Mouse (Mus musculus) heart, embryonic 16.5 days (tissue): ENCODE measurements at regions not wholly inside any gene's neighbourhood (a gene's known extent, or its start where the extent isn't known, plus 50 kb on each side); places are given as distances from the start of the nearest gene placed in this dataset.

Experiments
- ATAC-seq: fragments of 200-750 bp; cut with Nextera tagmentation; replicated peaks from 2 replicates; pipeline ENCODE4 v1.8.0; 2017; ENCODE audit warnings: moderate number of reproducible peaks; ENCODE audit not compliant: insufficient read depth, low FRiP score; ENCODE audit errors: extremely low read depth
- H3K27ac ChIP-seq: fragments of 300-500 bp; sonication (generic); 2 replicates; pipeline ENCODE4 v1.5.1; 2014; ENCODE audit warnings: mild to moderate bottlenecking, low read length, control low read depth, moderate library complexity
- H3K27me3 ChIP-seq: fragments of 300-500 bp; sonication (generic); 2 replicates; pipeline ENCODE4 v1.6.1; 2014; ENCODE audit warnings: low read length, mixed read lengths; ENCODE audit not compliant: control insufficient read depth, insufficient read depth
- H3K36me3 ChIP-seq: fragments of 300-500 bp; sonication (generic); 2 replicates; pipeline ENCODE4 v1.6.1; 2014; ENCODE audit not compliant: control insufficient read depth, insufficient read depth
- H3K4me1 ChIP-seq: fragments of 300-500 bp; sonication (generic); 2 replicates; pipeline ENCODE4 v1.6.1; 2014; ENCODE audit warnings: low read length, mixed read lengths; ENCODE audit not compliant: control insufficient read depth, insufficient read depth
- H3K4me2 ChIP-seq: fragments of 300-500 bp; sonication (generic); 2 replicates; pipeline ENCODE4 v1.6.1; 2014; ENCODE audit warnings: low read depth, mild to moderate bottlenecking, control low read depth, low read length
- H3K4me3 ChIP-seq: fragments of 300-500 bp; sonication (generic); 2 replicates; pipeline ENCODE4 v1.5.1; 2014; ENCODE audit warnings: mild to moderate bottlenecking, control low read depth, low read length
- H3K9ac ChIP-seq: fragments of 300-500 bp; sonication (generic); 2 replicates; pipeline ENCODE4 v1.6.1; 2014; ENCODE audit warnings: low read length, control low read depth
- H3K9me3 ChIP-seq: fragments of 300-500 bp; sonication (generic); replicated peaks from 2 replicates; pipeline ENCODE4 v1.6.1; 2016; ENCODE audit warnings: low read length; ENCODE audit not compliant: control insufficient read depth
- WGBS: fragments of 180-500 bp; shearing (Covaris S2); extraction: QIAGEN DNeasy Blood & Tissue Kit; methylation state at CpG from one replicate; pipeline ENCODE4 v1.1.7; 2014; 5-methylcytosine and 5-hydroxymethylcytosine counted together

DNA sequence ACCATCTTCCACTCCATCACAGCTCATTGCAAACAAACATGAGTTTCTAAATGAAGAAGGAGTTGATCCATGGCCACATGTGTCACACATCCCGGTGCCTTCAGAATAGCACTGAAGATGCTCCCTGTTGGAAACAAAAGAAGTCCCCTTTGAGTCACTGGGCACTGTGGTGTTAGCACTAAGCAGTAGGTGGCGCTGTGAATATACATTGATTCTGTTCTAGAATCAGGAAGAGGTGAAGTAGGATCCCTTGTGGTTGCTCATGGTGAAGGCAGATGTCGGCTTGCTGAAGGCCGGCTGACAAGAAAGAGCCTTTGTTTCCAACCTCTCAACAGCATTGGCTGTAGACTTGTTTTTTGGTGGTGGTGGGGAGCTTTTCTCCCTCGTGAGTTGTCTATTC lies 104.0 kb downstream of the Mbip start:
- 41% methylated on average over 5 of the region's 5 CpGs for WGBS
- Histone ChIP-seq H3K9ac (no peak overlapping the region), H3K4me1 (no peaks in the 10 kb centered on the region), H3K27me3 (no peaks in the 10 kb centered on the region), H3K27ac (no peak overlapping the region), H3K4me3 (no peak overlapping the region), H3K36me3 (no peaks in the 10 kb centered on the region), H3K4me2 (no peak overlapping the region), H3K9me3 (no peaks in the 10 kb centered on the region)
- no peak for ATAC-seq

DNA sequence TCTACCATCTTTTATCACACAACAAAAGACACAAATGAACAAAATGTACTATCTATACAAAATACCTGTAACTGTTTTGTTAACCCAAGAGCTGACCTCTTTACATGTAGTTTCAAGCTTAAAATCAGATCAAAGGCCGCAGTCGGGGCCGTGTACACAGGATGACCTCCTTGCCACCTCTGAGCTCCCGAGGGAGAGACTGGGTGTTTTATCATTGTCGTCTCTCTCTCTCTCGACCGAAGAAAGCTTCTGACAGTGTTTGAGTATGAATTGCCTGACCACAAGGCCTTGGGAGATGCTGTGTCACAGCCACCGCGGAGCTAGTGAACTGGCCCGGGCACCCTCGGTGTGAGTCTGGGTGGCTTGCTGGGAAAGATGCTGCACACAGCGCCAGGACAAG lies 105.5 kb downstream of the Mbip start:
- H3K4me1 ChIP-seq = no peaks in the 10 kb centered on the region
- no peak overlapping the region for H3K9ac ChIP-seq
- ATAC-seq = no peak
- no peaks in the 10 kb centered on the region for H3K36me3 ChIP-seq
- H3K9me3 ChIP-seq = no peaks in the 10 kb centered on the region
- no peak overlapping the region for H3K4me2 ChIP-seq
- H3K27ac ChIP-seq = no peak overlapping the region
- WGBS = 46% methylated on average over 12 of the region's 12 CpGs
- no peak overlapping the region for H3K4me3 ChIP-seq
- H3K27me3 ChIP-seq = no peaks in the 10 kb centered on the region

- Histone ChIP-seq H3K27me3 (no peaks in the 10 kb centered on the region), H3K4me3 (no peak overlapping the region), H3K4me1 (no peaks in the 10 kb centered on the region), H3K9ac (no peak overlapping the region), H3K9me3 (no peaks in the 10 kb centered on the region; the same call in 1 of the 2 replicates), H3K4me2 (no peak overlapping the region), H3K27ac (no peak overlapping the region), H3K36me3 (no peaks in the 10 kb centered on the region)
- no peak for ATAC-seq
- 70% methylated on average over 6 of the region's 6 CpGs for WGBS
Observed at GRCm38 (mm10) chr12:56234571-56234970, 111.1 kb downstream of the Mbip start.

DNA sequence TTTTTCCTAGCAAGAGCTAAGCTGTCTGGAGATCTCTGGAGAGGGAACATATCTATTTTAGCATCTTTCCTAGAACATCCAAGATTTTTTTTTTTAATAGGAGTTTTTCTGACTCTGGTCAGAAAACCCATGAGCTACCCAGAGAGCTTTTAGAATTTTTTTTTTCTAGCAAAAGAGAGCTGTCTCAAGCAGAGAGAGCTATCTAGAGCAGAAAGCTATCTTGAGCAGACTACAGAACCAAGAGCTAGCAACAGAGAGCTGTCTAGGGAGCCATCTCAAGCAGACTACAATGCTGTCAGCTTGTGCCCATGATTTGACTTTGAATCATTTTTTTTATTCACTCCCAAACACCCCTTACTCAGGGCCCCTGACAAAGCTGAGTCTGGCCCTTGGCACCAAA lies 112.5 kb downstream of the Mbip start:
- Histone ChIP-seq H3K4me2 (no peak overlapping the region), H3K9me3 (no peaks in the 10 kb centered on the region; the same call in 1 of the 2 replicates), H3K9ac (no peak overlapping the region), H3K27ac (no peak overlapping the region), H3K4me3 (no peak overlapping the region), H3K36me3 (no peaks in the 10 kb centered on the region), H3K4me1 (no peaks in the 10 kb centered on the region), H3K27me3 (no peaks in the 10 kb centered on the region)
- no peak for ATAC-seq

DNA sequence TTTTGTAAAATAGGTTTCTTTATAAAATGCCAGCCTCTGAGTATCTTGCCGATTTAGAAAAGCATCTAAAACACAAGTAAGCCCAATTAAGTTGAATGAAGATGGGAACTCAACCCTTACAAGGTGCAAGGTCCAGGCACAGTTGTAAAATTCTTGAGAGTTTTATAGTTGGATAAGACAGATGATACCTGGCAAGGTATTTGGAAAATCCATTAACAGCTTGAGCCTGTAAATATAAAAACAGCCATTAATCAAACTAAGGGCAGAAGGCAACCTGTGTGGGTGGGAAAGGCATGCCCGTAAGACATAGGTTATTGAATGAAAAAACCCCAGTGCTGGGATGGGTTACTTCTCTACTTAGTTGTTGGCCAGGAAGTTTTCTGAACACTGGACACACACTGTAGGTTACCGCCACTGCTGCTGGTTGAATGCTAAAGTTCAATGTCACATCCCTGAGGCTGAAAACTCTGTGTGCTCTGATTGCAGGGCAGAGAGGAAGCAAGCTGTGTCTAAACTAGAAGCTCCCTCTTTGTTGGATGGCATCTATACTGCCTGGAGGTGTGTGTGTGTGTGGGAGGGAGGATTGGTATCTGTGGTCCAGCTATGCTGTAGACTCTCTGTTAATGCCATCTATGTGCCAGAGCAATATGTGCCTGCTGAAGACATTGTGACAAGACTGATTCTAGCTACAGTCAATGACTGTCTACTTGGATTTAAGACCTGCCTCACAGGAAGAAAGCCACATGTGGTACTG lies 121.4 kb downstream of the Mbip start:
- Histone ChIP-seq H3K4me1 (no peaks in the 10 kb centered on the region), H3K4me2 (no peak overlapping the region), H3K27me3 (no peaks in the 10 kb centered on the region), H3K9me3 (no peaks in the 10 kb centered on the region), H3K9ac (no peak overlapping the region), H3K4me3 (no peak overlapping the region), H3K36me3 (no peaks in the 10 kb centered on the region), H3K27ac (no peak overlapping the region)
- no peak for ATAC-seq
- 79% methylated on average over 3 of the region's 3 CpGs for whole genome bisulfite sequencing

GRCm38 (mm10) chr12:56193524-56193923 lies 152.2 kb downstream of the Mbip start:
- H3K9me3 ChIP-seq = peaks cover 3% of the 10 kb centered on the region; the same call in 1 of the 2 replicates
- no peaks in the 10 kb centered on the region for H3K36me3 ChIP-seq
- no peak overlapping the region for H3K4me3 ChIP-seq
- WGBS = 52% methylated on average over 3 of the region's 3 CpGs
- H3K9ac ChIP-seq = no peak overlapping the region
- no peak overlapping the region for H3K4me2 ChIP-seq
- H3K4me1 ChIP-seq = no peaks in the 10 kb centered on the region
- H3K27ac ChIP-seq = no peak overlapping the region
- H3K27me3 ChIP-seq = no peaks in the 10 kb centered on the region
- peak; percentile 45 for ATAC-seq

DNA sequence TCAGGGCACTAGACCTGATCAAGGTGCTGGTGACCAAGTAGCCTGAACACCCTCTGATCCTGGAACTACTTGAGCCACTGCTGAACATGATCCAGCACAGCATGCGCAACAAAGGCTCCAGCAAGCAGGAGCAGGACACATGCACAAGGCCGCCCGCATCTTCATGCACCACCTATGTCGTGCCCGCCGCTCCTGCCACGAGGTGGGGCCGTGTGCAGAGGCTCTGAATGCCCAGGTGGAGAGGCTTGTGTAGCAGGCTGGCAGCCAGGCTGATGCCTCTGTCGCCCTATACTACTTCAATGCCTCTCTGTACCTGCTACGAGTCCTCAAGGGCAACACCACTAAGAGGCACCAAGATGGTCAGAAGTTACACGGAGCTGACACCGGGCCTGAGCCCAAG lies 156.1 kb downstream of the Mbip start:
- ATAC-seq = no peak
- Histone ChIP-seq H3K9ac (no peak overlapping the region), H3K4me1 (no peaks in the 10 kb centered on the region), H3K9me3 (peaks cover 3% of the 10 kb centered on the region; the same call in 1 of the 2 replicates), H3K36me3 (no peaks in the 10 kb centered on the region), H3K27me3 (no peaks in the 10 kb centered on the region), H3K4me2 (no peak overlapping the region), H3K4me3 (no peak overlapping the region), H3K27ac (no peak overlapping the region)
- 83% methylated on average over 12 of the region's 12 CpGs for WGBS

DNA sequence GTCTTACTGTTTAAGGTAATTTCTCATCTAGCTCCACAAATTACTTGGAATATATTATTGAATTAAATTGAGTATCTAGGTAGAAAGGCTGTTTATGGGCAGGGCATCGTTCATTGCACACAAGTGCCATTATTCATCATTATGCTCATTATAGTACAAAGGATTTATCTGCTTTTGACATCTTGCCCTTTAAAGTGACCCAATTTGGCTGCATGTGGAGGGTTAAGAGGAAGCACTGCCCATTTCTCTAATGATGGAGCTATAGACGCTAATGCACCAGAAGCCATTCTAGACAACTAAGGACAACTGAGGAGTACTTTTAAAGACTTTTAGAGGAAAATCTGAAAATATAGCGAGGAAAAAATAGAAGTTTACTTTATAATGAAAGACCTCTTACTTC lies 185.0 kb downstream of the Mbip start:
- no peak overlapping the region for H3K4me3 ChIP-seq
- H3K36me3 ChIP-seq = no peaks in the 10 kb centered on the region
- no peak overlapping the region for H3K9ac ChIP-seq
- no peak overlapping the region for H3K27ac ChIP-seq
- H3K4me1 ChIP-seq = no peaks in the 10 kb centered on the region
- no peaks in the 10 kb centered on the region for H3K9me3 ChIP-seq
- 73% methylated on average over 3 of the region's 3 CpGs for WGBS
- no peak overlapping the region for H3K4me2 ChIP-seq
- no peak for ATAC-seq
- H3K27me3 ChIP-seq = no peaks in the 10 kb centered on the region

- Histone ChIP-seq H3K9me3 (no peaks in the 10 kb centered on the region), H3K9ac (no peak overlapping the region), H3K4me1 (no peaks in the 10 kb centered on the region), H3K36me3 (no peaks in the 10 kb centered on the region), H3K4me2 (no peak overlapping the region), H3K27me3 (no peaks in the 10 kb centered on the region), H3K27ac (no peak overlapping the region), H3K4me3 (no peak overlapping the region)
- no peak for ATAC-seq
- WGBS = 39% methylated on average over 1 of the region's 1 CpGs
Observed at GRCm38 (mm10) chr12:56144359-56144758, 201.3 kb downstream of the Mbip start.
